Mouse (Mus musculus) lung, postnatal 0 days (tissue): ENCODE results near the gene Elp1.

Experiments
- CTCF ChIP-seq: IDR thresholded peaks from 2 replicates; pipeline ENCODE4 v1.5.1; 2016; ENCODE audit warnings: antibody characterized with exemption, mild to moderate bottlenecking
- EP300 ChIP-seq: IDR thresholded peaks from 2 replicates; pipeline ENCODE4 v1.6.1; 2016; ENCODE audit warnings: antibody characterized with exemption, mild to moderate bottlenecking, control low read depth

GRCm38 (mm10) chr4:56842501-56842900 lies 40.4 kb upstream of the Elp1 start:
- TF ChIP-seq CTCF (no peak), EP300 (no peak)
